Mouse (Mus musculus): ENCODE results near the gene Phc2. TPM values are rescaled to one million over a fixed set of nuclear protein-coding genes. Genes with fewer than 3 reads are reported as not detected.
A peak's percentile ranks its signal among the peaks of the same experiment; 100 is the strongest.

Phc2 gene
- polyA plus RNA-seq, 1 experiment from 2014 or later: 40.7 TPM

DNA sequence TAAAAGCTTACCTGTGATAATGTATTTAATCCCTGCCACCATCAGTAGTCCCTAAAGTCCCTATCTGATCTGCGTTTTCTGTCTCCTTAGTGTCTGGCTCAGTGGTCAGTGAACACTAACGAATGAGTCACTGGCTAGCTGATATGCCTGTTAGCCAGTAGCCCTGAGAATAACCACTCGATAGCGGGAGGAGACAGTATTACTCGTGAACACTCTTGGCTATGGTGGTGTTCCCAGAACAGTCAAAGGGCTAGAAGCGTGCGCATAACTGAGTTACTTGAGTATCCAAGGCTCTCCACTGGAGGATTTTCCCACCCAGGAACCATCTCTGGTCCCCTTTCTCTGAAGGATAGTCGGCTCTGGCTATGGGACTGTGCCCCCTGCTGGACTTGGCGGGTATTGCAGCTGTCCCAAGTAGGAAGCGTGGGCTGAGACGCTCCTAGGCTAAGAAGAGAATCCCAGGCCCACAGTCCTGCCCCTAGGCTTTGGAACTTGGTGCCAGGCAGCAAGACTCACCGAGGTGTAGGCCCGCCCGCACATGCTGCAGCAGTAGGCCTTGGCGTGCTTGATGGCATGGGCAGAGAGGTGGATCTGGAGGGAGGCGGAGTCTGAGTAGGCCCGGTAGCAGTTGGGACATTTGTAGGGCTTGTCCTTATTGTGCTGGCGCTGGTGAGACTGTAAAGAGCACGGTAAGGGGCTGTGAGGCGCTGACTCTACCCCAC lies 122.2 kb downstream of the Phc2 start:
- Histone ChIP-seq H3K9ac (no peak overlapping the region), H3K27me3 (no peaks in the 10 kb centered on the region), H3K27ac (no peak overlapping the region), H3K36me3 (peaks cover 96% of the 10 kb centered on the region), H3K4me2 (no peak overlapping the region), H3K9me3 (no peaks in the 10 kb centered on the region), H3K4me3 (no peak overlapping the region), H3K4me1 (no peaks in the 10 kb centered on the region)
- ATAC-seq (ENCODE audit: insufficient number of reproducible peaks, low FRiP score, low TSS enrichment, low read depth): 0 out of 2 replicates have a peak, but pooled peaks have one; percentile 27
- 48% methylated on average over 20 of the region's 20 CpGs for WGBS

DNA sequence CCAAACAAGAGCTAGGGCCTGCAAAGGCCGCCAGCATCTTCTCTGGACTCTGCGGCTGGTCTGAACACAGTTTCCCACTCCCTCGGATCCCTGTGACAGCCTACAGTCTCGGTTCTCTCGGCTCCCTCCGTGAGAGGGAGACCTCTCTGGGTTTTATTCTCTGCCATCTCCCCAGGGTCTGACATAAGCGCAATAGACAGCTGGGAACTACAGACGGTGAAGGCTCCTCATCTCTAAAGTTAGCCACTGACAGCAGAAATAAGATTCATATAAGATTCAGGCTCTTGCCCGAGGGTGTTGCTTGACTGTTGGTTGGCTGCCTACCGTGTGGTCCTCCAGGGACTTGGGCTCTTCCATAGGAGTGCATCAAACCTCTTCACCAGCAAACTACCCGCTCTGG lies 123.1 kb downstream of the Phc2 start:
- Histone ChIP-seq H3K4me2 (no peak overlapping the region), H3K4me3 (no peak overlapping the region), H3K27ac (no peak overlapping the region), H3K36me3 (peaks cover 96% of the 10 kb centered on the region), H3K9ac (no peak overlapping the region), H3K4me1 (no peaks in the 10 kb centered on the region), H3K9me3 (no peaks in the 10 kb centered on the region), H3K27me3 (no peaks in the 10 kb centered on the region)
- ATAC-seq (ENCODE audit: insufficient number of reproducible peaks, low FRiP score, low TSS enrichment, low read depth): no peak
- 79% methylated on average over 11 of the region's 11 CpGs for WGBS

DNA sequence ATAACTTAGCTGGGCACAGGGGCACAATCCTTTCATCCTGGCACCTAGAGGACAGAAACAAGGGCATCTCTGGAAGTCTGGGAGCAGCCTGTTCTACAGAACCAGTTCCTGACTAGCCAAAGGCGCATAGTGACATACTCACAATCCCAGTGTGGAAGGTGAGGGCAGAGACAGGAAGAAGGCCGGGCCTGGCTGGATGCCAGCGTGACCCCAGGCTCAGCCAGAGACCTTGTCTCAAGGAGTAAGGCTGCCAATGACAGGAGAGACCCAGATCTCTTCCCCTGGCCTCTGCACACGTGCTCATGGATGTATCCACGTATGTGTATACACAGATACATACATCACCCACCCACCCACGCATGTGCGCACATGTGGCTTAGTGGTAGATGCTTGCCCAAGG lies 127.5 kb downstream of the Phc2 start:
- no peak overlapping the region for H3K4me2 ChIP-seq
- H3K4me1 ChIP-seq: no peaks in the 10 kb centered on the region
- no peaks in the 10 kb centered on the region for H3K27me3 ChIP-seq
- peaks cover 96% of the 10 kb centered on the region for H3K36me3 ChIP-seq
- H3K4me3 ChIP-seq: no peak overlapping the region
- H3K9me3 ChIP-seq: no peaks in the 10 kb centered on the region
- WGBS: 86% methylated on average over 7 of the region's 7 CpGs
- H3K27ac ChIP-seq: no peak overlapping the region
- H3K9ac ChIP-seq: no peak overlapping the region
- ATAC-seq (ENCODE audit: insufficient number of reproducible peaks, low FRiP score, low TSS enrichment, low read depth): no peak

DNA sequence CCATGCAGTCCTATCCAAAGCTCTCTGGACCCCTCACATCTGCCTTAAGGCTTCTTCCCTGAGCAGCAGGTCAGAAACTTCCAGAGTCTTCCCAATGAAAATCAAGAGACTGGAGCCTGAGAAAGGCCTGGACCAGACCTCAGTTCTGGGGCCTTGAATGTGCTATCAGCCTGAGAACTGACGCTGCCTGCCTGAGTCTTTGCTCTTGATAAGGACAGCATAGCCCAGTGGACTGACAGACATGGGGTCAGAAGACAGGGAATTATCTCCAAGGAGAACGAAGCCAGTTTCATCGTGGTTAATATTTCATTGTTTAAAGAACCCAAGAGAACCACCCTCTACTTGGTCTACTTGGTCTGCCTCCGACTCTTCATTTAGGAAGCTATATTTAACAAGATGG lies 128.1 kb downstream of the Phc2 start:
- Histone ChIP-seq H3K4me3 (no peak overlapping the region), H3K36me3 (peaks cover 96% of the 10 kb centered on the region), H3K27me3 (no peaks in the 10 kb centered on the region), H3K4me1 (no peaks in the 10 kb centered on the region), H3K9me3 (no peaks in the 10 kb centered on the region), H3K4me2 (no peak overlapping the region), H3K27ac (no peak overlapping the region), H3K9ac (no peak overlapping the region)
- ATAC-seq (ENCODE audit: insufficient number of reproducible peaks, low FRiP score, low TSS enrichment, low read depth): no peak
- WGBS: 75% methylated on average over 4 of the region's 4 CpGs

DNA sequence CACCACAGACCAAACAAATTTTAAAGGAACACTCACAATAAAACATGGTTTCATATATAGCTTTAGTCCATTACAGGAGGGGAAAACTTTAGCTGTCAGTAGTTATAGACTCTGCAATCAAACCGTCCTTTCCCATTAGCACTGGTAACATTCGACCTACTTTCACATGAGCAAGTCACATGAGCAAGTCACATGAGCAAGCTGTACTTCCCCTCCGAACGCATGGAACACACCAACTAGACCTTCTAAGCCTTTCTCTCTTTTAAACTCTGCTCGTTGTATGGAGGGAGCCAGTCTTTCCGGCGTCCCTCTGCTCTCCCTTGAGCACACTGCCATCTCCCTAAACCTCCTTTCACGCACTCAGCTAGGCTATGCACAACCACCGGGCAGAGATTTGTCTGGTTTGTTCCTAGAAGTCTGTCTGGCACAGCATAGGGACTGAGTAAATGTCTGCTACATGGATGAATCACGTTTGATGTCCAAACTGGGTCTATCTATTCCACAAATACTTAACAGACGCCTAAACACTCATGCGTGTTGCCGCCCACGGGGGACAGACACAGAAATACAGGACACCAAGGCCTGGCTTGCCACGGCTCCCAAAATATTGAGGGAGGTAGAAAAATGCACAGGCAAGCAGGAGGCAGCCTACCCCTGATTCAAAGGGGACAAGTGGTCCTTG lies 130.6 kb downstream of the Phc2 start:
- no peak for ATAC-seq (ENCODE audit: insufficient number of reproducible peaks, low FRiP score, low TSS enrichment, low read depth)

DNA sequence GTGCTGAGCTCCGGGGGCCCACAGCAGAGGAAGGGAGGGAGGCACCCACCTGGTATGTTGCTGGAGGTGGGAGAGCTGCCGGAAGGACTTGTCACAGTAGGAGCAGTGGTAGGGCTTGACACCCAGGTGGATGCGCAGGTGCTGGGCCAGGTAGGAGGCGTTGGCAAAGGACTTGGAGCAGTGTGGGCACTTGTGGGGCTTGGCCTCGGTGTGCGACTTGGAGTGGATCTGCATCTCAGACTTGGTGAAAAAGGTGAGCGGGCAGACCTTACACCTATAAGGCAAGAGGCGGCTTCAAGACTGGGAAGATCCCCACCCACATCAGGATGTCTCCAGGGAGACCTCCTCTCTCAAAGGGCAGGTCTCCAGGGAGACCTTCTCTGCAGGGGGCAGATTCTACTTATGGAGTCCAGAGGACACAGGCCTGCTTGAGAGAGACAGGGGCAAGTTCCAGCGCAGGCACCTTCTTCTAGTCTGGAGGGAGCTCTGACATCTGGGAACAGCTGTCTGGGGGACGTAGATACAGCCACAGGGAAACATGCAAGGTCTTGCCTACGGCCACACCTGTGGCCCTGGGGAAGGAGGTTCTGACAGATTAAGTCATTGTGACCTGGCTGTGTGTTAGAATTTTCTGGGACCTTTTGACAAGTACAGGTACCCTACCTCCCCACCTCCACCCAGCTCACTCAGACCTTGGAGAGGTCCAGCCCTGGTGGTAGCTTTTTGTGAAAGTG lies 131.6 kb downstream of the Phc2 start:
- no peak overlapping the region for H3K4me2 ChIP-seq
- peaks cover 82% of the 10 kb centered on the region for H3K36me3 ChIP-seq
- no peak overlapping the region for H3K27ac ChIP-seq
- no peak for ATAC-seq (ENCODE audit: insufficient number of reproducible peaks, low FRiP score, low TSS enrichment, low read depth)
- no peak overlapping the region for H3K4me3 ChIP-seq
- peaks cover 7% of the 10 kb centered on the region; the same call in 1 of the 2 replicates for H3K4me1 ChIP-seq
- H3K9ac ChIP-seq: no peak overlapping the region
- 88% methylated on average over 11 of the region's 11 CpGs for WGBS
- H3K27me3 ChIP-seq: no peaks in the 10 kb centered on the region
- H3K9me3 ChIP-seq: no peaks in the 10 kb centered on the region

More for the DNA sequence above, 130.6 kb downstream of the Phc2 start:
- no peaks in the 10 kb centered on the region for H3K27me3 ChIP-seq
- no peak overlapping the region for H3K4me3 ChIP-seq
- H3K36me3 ChIP-seq: peaks cover 91% of the 10 kb centered on the region
- WGBS: 90% methylated on average over 15 of the region's 15 CpGs
- H3K4me2 ChIP-seq: no peak overlapping the region
- H3K27ac ChIP-seq: no peak overlapping the region
- H3K4me1 ChIP-seq: peaks cover 6% of the 10 kb centered on the region; the same call in 1 of the 2 replicates
- H3K9ac ChIP-seq: no peak overlapping the region
- H3K9me3 ChIP-seq: no peaks in the 10 kb centered on the region

DNA sequence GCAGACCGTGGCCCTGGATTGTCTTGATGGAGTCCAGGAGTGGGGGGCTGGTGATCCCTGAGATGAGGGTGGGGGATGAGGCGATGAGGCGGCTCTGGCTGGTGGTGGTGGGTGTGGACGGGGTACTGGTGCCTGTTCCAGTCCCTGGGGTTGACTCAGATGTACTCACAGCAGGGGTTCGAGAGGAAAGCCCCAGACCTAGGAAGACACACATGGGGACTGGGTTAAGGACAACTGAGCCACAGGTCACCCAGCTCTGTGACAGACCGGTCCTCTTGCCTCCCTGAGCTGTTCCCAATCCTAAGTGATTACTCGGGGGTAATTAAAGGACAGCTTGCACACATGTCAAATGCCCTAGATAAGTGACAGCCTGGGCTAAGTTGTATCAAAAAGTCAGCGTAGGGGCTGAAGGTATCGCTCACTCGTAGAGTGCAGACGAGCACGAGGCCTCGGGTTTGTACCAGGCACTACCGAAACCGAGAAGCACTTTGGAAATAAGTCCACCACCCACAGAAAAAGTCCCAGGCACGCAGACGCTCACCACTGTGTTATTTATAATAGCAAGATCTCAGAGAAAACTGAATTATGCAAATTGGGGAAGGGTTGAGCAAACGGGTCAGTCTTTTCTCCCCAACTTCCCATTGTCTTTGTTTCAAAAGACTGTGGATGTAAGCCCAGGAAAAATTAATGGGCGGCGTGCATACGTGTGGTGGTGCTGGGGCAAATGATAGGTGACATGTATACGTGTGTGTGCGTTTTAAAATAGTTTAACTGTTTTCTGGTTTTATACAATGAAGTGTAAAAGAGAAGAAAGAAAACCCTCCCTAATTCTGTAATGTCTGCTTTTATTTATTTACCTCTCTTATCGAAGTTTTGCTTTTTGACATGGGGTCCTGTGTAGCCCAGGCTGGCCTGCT lies 132.8 kb downstream of the Phc2 start:
- peaks cover 78% of the 10 kb centered on the region for H3K36me3 ChIP-seq
- H3K4me3 ChIP-seq: no peak overlapping the region

DNA sequence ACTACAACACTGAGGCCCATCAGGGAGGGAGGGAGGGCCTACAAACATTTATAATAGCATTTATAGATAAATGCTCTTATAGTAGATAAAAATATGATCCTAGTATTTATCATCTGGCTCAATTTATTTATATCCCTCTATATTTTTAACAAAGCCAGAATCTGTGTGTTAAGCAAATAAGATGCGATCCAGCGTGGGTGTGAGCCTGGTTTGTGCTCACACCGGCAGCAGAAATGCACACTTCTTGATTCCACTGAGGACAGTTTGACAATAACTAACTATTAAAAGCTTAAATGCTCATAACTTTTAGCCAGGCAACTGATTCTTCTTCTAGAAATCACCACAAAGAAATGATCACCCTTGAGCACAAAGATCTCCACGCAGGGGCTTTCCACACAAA lies 133.6 kb downstream of the Phc2 start:
- ATAC-seq (ENCODE audit: insufficient number of reproducible peaks, low FRiP score, low TSS enrichment, low read depth): no peak
- H3K9me3 ChIP-seq: no peaks in the 10 kb centered on the region
- H3K4me2 ChIP-seq: no peak overlapping the region
- peaks cover 7% of the 10 kb centered on the region; the same call in 1 of the 2 replicates for H3K4me1 ChIP-seq
- WGBS: 90% methylated on average over 4 of the region's 4 CpGs
- H3K27ac ChIP-seq: no peak overlapping the region
- H3K4me3 ChIP-seq: no peak overlapping the region
- H3K36me3 ChIP-seq: peaks cover 75% of the 10 kb centered on the region
- no peaks in the 10 kb centered on the region for H3K27me3 ChIP-seq
- no peak overlapping the region for H3K9ac ChIP-seq

More for the DNA sequence above, 132.8 kb downstream of the Phc2 start:
- 92% methylated on average over 24 of the region's 24 CpGs for WGBS
- Histone ChIP-seq H3K9me3 (no peaks in the 10 kb centered on the region), H3K4me1 (peaks cover 7% of the 10 kb centered on the region; the same call in 1 of the 2 replicates), H3K9ac (no peak overlapping the region), H3K4me2 (no peak overlapping the region), H3K27ac (no peak overlapping the region), H3K27me3 (no peaks in the 10 kb centered on the region)
- ATAC-seq (ENCODE audit: insufficient number of reproducible peaks, low FRiP score, low TSS enrichment, low read depth): no peak

DNA sequence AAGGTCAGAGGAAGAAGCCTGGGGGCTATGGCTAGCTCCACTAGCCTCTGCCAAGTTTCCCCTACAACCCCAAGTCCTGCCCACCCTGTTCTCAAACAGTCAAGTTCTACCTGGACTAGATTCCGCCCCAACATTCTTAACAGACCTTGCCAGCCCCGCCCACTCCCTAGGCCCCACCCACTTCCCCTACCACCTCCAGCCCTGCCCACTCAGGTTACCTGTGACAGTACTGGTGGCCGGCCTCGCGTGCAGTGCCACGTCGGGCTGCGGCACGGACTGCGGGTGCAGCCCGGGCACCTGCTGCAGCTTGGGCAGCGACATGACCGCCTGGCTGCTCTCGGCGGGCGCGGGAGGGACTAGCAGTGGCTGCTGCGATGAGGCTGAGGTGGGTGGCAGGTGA lies 135.1 kb downstream of the Phc2 start:
- Histone ChIP-seq H3K36me3 (peaks cover 68% of the 10 kb centered on the region), H3K4me1 (peaks cover 9% of the 10 kb centered on the region; the same call in 1 of the 2 replicates), H3K9ac (no peak overlapping the region), H3K9me3 (no peaks in the 10 kb centered on the region), H3K4me2 (no peak overlapping the region), H3K4me3 (no peak overlapping the region), H3K27ac (no peak overlapping the region), H3K27me3 (no peaks in the 10 kb centered on the region)
- 41% methylated on average over 18 of the region's 18 CpGs for WGBS
- no peak for ATAC-seq (ENCODE audit: insufficient number of reproducible peaks, low FRiP score, low TSS enrichment, low read depth)

DNA sequence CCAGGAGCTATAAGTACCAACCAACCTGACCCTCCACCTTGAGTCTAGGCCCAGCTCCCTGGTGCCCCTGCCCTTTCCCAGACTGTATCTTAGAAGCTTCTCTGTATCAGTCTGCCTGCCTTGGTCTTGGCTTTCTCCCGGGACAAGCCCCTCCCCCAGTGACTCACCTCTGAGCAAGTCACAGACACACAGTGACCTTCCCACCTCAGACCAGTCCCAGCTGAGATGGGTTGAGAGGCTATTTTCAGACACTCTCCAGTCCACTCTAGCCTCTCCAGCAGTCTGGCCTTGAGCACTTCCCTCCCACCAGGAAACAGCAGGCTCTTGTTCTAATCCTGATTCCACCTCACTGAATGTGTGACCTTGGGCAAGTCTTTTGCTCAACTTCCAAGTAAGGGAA lies 139.2 kb downstream of the Phc2 start:
- no peaks in the 10 kb centered on the region for H3K9me3 ChIP-seq
- H3K4me1 ChIP-seq: peaks cover 46% of the 10 kb centered on the region
- no peak overlapping the region for H3K4me2 ChIP-seq
- peaks cover 29% of the 10 kb centered on the region for H3K36me3 ChIP-seq
- no peak overlapping the region for H3K27ac ChIP-seq
- WGBS: 22% methylated on average over 1 of the region's 1 CpGs
- H3K4me3 ChIP-seq: no peak overlapping the region
- no peak overlapping the region for H3K9ac ChIP-seq
- H3K27me3 ChIP-seq: no peaks in the 10 kb centered on the region
- no peak for ATAC-seq (ENCODE audit: insufficient number of reproducible peaks, low FRiP score, low TSS enrichment, low read depth)

DNA sequence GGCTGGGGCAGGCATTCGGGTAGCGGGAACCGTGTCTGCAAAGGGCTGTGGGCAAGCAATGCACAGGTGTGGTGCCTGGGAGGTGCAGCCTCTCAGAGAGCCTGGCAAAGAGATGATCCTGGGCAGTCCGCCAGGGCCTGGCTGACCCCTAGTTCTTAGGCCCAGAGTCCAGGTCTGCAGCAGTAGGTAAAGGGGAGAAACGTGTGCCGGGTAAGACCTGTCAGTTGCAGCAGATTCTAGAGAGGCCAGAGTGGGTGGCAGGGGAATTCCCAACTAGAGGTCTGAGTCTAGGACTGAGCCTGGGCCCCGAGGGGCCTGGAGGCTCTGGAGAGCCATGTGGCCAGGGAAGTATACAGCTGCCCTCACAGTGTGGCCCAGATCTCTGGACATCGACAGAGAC lies 139.7 kb downstream of the Phc2 start:
- no peak overlapping the region for H3K4me3 ChIP-seq
- 86% methylated on average over 8 of the region's 8 CpGs for WGBS
- peaks cover 29% of the 10 kb centered on the region for H3K36me3 ChIP-seq
- H3K27ac ChIP-seq: no peak overlapping the region
- H3K27me3 ChIP-seq: no peaks in the 10 kb centered on the region
- no peak overlapping the region for H3K4me2 ChIP-seq
- no peaks in the 10 kb centered on the region for H3K9me3 ChIP-seq
- peaks cover 51% of the 10 kb centered on the region for H3K4me1 ChIP-seq
- H3K9ac ChIP-seq: no peak overlapping the region
- ATAC-seq (ENCODE audit: insufficient number of reproducible peaks, low FRiP score, low TSS enrichment, low read depth): no peak
